Mouse (Mus musculus) heart, embryonic 11.5 days (tissue): ENCODE data around the gene Pou2f2. TPM values are rescaled to one million over a fixed set of nuclear protein-coding genes. Genes with fewer than 3 reads are reported as not detected.

Experiments used
- ATAC-seq: fragments of 200-750 bp; cut with Nextera tagmentation; replicated peaks from 2 replicates; pipeline ENCODE4 v1.8.0; 2017; ENCODE audit warnings: moderate library complexity; ENCODE audit not compliant: insufficient number of reproducible peaks, low FRiP score, low TSS enrichment
- H3K27ac ChIP-seq: fragments of 300-500 bp; sonication (generic); 2 replicates; pipeline ENCODE4 v1.5.1; 2014; ENCODE audit warnings: mild to moderate bottlenecking, low read depth, low read length
- H3K27me3 ChIP-seq: fragments of 300-500 bp; sonication (generic); 2 replicates; pipeline ENCODE4 v1.6.1; 2014; ENCODE audit warnings: mild to moderate bottlenecking, low read length, mixed read lengths; ENCODE audit not compliant: control insufficient read depth, insufficient read depth
- H3K36me3 ChIP-seq: fragments of 300-500 bp; sonication (generic); 2 replicates; pipeline ENCODE4 v1.6.1; 2014; ENCODE audit warnings: mild to moderate bottlenecking, low read length, moderate library complexity, mixed read lengths; ENCODE audit not compliant: control insufficient read depth, insufficient read depth
- H3K4me1 ChIP-seq: fragments of 300-500 bp; sonication (generic); 2 replicates; pipeline ENCODE4 v1.6.1; 2014; ENCODE audit warnings: low read length; ENCODE audit not compliant: control insufficient read depth, insufficient read depth
- H3K4me2 ChIP-seq: fragments of 300-500 bp; sonication (generic); 2 replicates; pipeline ENCODE4 v1.6.1; 2014; ENCODE audit warnings: mild to moderate bottlenecking, moderate library complexity
- H3K4me3 ChIP-seq: fragments of 300-500 bp; sonication (generic); 2 replicates; pipeline ENCODE4 v1.5.1; 2014; ENCODE audit warnings: low read depth, low read length
- H3K9ac ChIP-seq: fragments of 300-500 bp; sonication (generic); 2 replicates; pipeline ENCODE4 v1.6.1; 2014; ENCODE audit warnings: mild to moderate bottlenecking, low read depth, low read length, moderate library complexity
- H3K9me3 ChIP-seq: fragments of 300-500 bp; sonication (generic); replicated peaks from 2 replicates; pipeline ENCODE4 v1.6.1; 2016; ENCODE audit warnings: low read length; ENCODE audit not compliant: control insufficient read depth
- WGBS: fragments of 180-500 bp; shearing (Covaris S2); extraction: QIAGEN DNeasy Blood & Tissue Kit; methylation state at CpG from one replicate; pipeline ENCODE4 v1.1.7; 2014; ENCODE audit not compliant: insufficient replicate concordance; 5-methylcytosine and 5-hydroxymethylcytosine counted together
- polyA plus RNA-seq: library from polyadenylated mRNA; unstranded; fragments of >200 nt; fragmentation: Nextera tagmentation; extraction: Ambion mirVana; gene quantifications from 2 replicates; pipeline ENCODE4 v1.2.1, GENCODE M21; 2014

The Pou2f2 gene
- polyA plus RNA-seq, 1 experiment from 2014 or later: 0.83 TPM

GRCm38 (mm10) chr7:25170583-25170982, 8.9 kb downstream of the Pou2f2 start:
- WGBS: 29% methylated on average over 3 of the region's 3 CpGs
- no peaks in the 10 kb centered on the region for H3K36me3 ChIP-seq
- H3K9ac ChIP-seq: no peak overlapping the region
- H3K4me1 ChIP-seq: no peaks in the 10 kb centered on the region
- no peak overlapping the region for H3K4me3 ChIP-seq
- H3K27ac ChIP-seq: no peak overlapping the region
- H3K27me3 ChIP-seq: peaks cover 33% of the 10 kb centered on the region
- no peak overlapping the region for H3K4me2 ChIP-seq
- H3K9me3 ChIP-seq: no peaks in the 10 kb centered on the region
- ATAC-seq: no peak

GRCm38 (mm10) chr7:25166106-25166505, 13.4 kb downstream of the Pou2f2 start:
- peaks cover 35% of the 10 kb centered on the region for H3K27me3 ChIP-seq

GRCm38 (mm10) chr7:25156158-25156648, 23.3 kb downstream of the Pou2f2 start:
- Histone ChIP-seq H3K36me3 (no peaks in the 10 kb centered on the region), H3K9ac (peak overlapping the region; percentile 46; the same call in 1 of the 2 replicates), H3K4me2 (peak overlapping the region; percentile 55), H3K9me3 (no peaks in the 10 kb centered on the region), H3K27ac (peak overlapping the region; percentile 62), H3K27me3 (peaks cover 59% of the 10 kb centered on the region), H3K4me1 (peaks cover 19% of the 10 kb centered on the region), H3K4me3 (peak overlapping the region; percentile 12; the same call in 1 of the 2 replicates)
- ATAC-seq: peak; percentile 25; the same call in 1 of the 2 replicates
- WGBS: 11% methylated on average over 14 of the region's 14 CpGs

More at GRCm38 (mm10) chr7:25166106-25166505, 13.4 kb downstream of the Pou2f2 start:
- no peak overlapping the region for H3K4me3 ChIP-seq
- H3K9me3 ChIP-seq: no peaks in the 10 kb centered on the region
- 71% methylated on average over 5 of the region's 5 CpGs for WGBS
- ATAC-seq: no peak
- no peak overlapping the region for H3K27ac ChIP-seq
- H3K36me3 ChIP-seq: no peaks in the 10 kb centered on the region
- no peak overlapping the region for H3K9ac ChIP-seq
- H3K4me1 ChIP-seq: no peaks in the 10 kb centered on the region
- H3K4me2 ChIP-seq: no peak overlapping the region

- peak overlapping the region; percentile 55 for H3K4me2 ChIP-seq
- WGBS: 6% methylated on average over 17 of the region's 17 CpGs
- peak overlapping the region; percentile 62 for H3K27ac ChIP-seq
- H3K9ac ChIP-seq: peak overlapping the region; percentile 46; the same call in 1 of the 2 replicates
- ATAC-seq: peak; percentile 85
- no peaks in the 10 kb centered on the region for H3K36me3 ChIP-seq
- peaks cover 22% of the 10 kb centered on the region for H3K4me1 ChIP-seq
- peak overlapping the region; percentile 12; the same call in 1 of the 2 replicates for H3K4me3 ChIP-seq
- H3K9me3 ChIP-seq: no peaks in the 10 kb centered on the region
- peaks cover 62% of the 10 kb centered on the region for H3K27me3 ChIP-seq
Measured at GRCm38 (mm10) chr7:25155469-25156157, 23.9 kb downstream of the Pou2f2 start.

GRCm38 (mm10) chr7:25154648-25155047, 24.9 kb downstream of the Pou2f2 start:
- H3K4me1 ChIP-seq: peaks cover 22% of the 10 kb centered on the region
- no peak overlapping the region for H3K27ac ChIP-seq
- H3K9ac ChIP-seq: peak overlapping the region; percentile 28; the same call in 1 of the 2 replicates
- H3K9me3 ChIP-seq: no peaks in the 10 kb centered on the region
- no peak overlapping the region for H3K4me3 ChIP-seq
- peaks cover 72% of the 10 kb centered on the region for H3K27me3 ChIP-seq
- no peak overlapping the region for H3K4me2 ChIP-seq
- H3K36me3 ChIP-seq: no peaks in the 10 kb centered on the region
- WGBS: 70% methylated on average over 4 of the region's 4 CpGs
- ATAC-seq: no peak

GRCm38 (mm10) chr7:25153841-25154240, 25.7 kb downstream of the Pou2f2 start:
- H3K9me3 ChIP-seq: no peaks in the 10 kb centered on the region
- H3K4me3 ChIP-seq: no peak overlapping the region
- peaks cover 22% of the 10 kb centered on the region for H3K4me1 ChIP-seq
- no peak for ATAC-seq
- no peak overlapping the region for H3K9ac ChIP-seq
- no peak overlapping the region for H3K27ac ChIP-seq
- no peaks in the 10 kb centered on the region for H3K36me3 ChIP-seq
- H3K27me3 ChIP-seq: peaks cover 79% of the 10 kb centered on the region
- H3K4me2 ChIP-seq: no peak overlapping the region
- 50% methylated on average over 7 of the region's 7 CpGs for WGBS

- Histone ChIP-seq H3K4me2 (no peak overlapping the region), H3K9me3 (no peaks in the 10 kb centered on the region), H3K9ac (no peak overlapping the region), H3K4me1 (peaks cover 22% of the 10 kb centered on the region), H3K36me3 (no peaks in the 10 kb centered on the region), H3K27me3 (peaks cover 86% of the 10 kb centered on the region), H3K4me3 (no peak overlapping the region), H3K27ac (no peak overlapping the region)
- WGBS: 43% methylated on average over 10 of the region's 10 CpGs
- ATAC-seq: no peak
Measured at GRCm38 (mm10) chr7:25151916-25152556, 27.5 kb downstream of the Pou2f2 start.

GRCm38 (mm10) chr7:25151009-25151408, 28.5 kb downstream of the Pou2f2 start:
- WGBS: 5% methylated on average over 7 of the region's 7 CpGs
- H3K9ac ChIP-seq: no peak overlapping the region

More at GRCm38 (mm10) chr7:25151009-25151408, 28.5 kb downstream of the Pou2f2 start:
- Histone ChIP-seq H3K27me3 (peaks cover 76% of the 10 kb centered on the region), H3K4me1 (peaks cover 19% of the 10 kb centered on the region), H3K36me3 (no peaks in the 10 kb centered on the region), H3K27ac (no peak overlapping the region), H3K4me3 (no peak overlapping the region), H3K9me3 (no peaks in the 10 kb centered on the region), H3K4me2 (no peak overlapping the region)
- no peak for ATAC-seq
